Mouse (Mus musculus) forebrain, postnatal 0 days (tissue): ENCODE results near the gene Zxdc. TPM values are rescaled to one million over a fixed set of nuclear protein-coding genes. Genes with fewer than 3 reads are reported as not detected.

Source experiments
- ATAC-seq: fragments of 200-750 bp; cut with Nextera tagmentation; 2 replicates; pipeline ENCODE4 v1.8.0; 2017; ENCODE audit warnings: mild to moderate bottlenecking, moderate library complexity
- DNase-seq: peaks from one replicate; pipeline ENCODE4 v3.0.0-alpha.2; 2015
- H3K27ac ChIP-seq: fragments of 300-500 bp; sonication (generic); 2 replicates; pipeline ENCODE4 v1.5.1; 2014; ENCODE audit warnings: low read depth, mild to moderate bottlenecking, antibody characterized with exemption, low read length, moderate library complexity, mixed read lengths
- H3K27me3 ChIP-seq: fragments of 300-500 bp; sonication (generic); 2 replicates; pipeline ENCODE4 v1.6.1; 2014; ENCODE audit warnings: mild to moderate bottlenecking, low read length, mixed read lengths; ENCODE audit not compliant: insufficient read depth
- H3K36me3 ChIP-seq: fragments of 300-500 bp; sonication (generic); 2 replicates; pipeline ENCODE4 v1.6.1; 2014; ENCODE audit warnings: mild to moderate bottlenecking, moderate library complexity; ENCODE audit not compliant: insufficient read depth
- H3K4me1 ChIP-seq: fragments of 300-500 bp; sonication (generic); 2 replicates; pipeline ENCODE4 v1.6.1; 2014; ENCODE audit warnings: antibody characterized with exemption; ENCODE audit not compliant: insufficient read depth
- H3K4me2 ChIP-seq: fragments of 300-500 bp; sonication (generic); 2 replicates; pipeline ENCODE4 v1.6.1; 2014; ENCODE audit warnings: low read depth, mild to moderate bottlenecking, moderate library complexity
- H3K4me3 ChIP-seq: fragments of 300-500 bp; sonication (generic); 2 replicates; pipeline ENCODE4 v1.5.1; 2014; ENCODE audit warnings: low read depth, low read length, mixed read lengths
- H3K9ac ChIP-seq: fragments of 300-500 bp; sonication (generic); 2 replicates; pipeline ENCODE4 v1.6.1; 2014; ENCODE audit warnings: mild to moderate bottlenecking
- H3K9me3 ChIP-seq: fragments of 300-500 bp; sonication (generic); 2 replicates; pipeline ENCODE4 v1.6.1; 2016; ENCODE audit warnings: low read length
- CTCF ChIP-seq: sonication (generic); IDR thresholded peaks from 2 replicates; pipeline ENCODE4 v1.5.1; 2016; ENCODE audit warnings: antibody characterized with exemption, control low read depth, low read depth
- WGBS: fragments of 180-500 bp; shearing (Covaris S2); extraction: QIAGEN DNeasy Blood & Tissue Kit; methylation state at CpG from one replicate; pipeline ENCODE4 v1.1.7; 2014; 5-methylcytosine and 5-hydroxymethylcytosine counted together
- polyA plus RNA-seq: library from polyadenylated mRNA; unstranded; fragments of >200 nt; fragmentation: Nextera tagmentation; extraction: Ambion mirVana; gene quantifications from 2 replicates; pipeline ENCODE4 v1.2.1, GENCODE M21; 2015
- total RNA-seq: library from RNA; depleted of rRNA; stranded (reverse); fragments of >200 nt; gene quantifications from 2 replicates; pipeline ENCODE4 v1.2.3, GENCODE M21; 2014; rRNA removed

Zxdc gene
- total RNA-seq (29.0 and 33.6 TPM in 2 replicates), polyA plus RNA-seq (6.0 and 7.7 TPM in 2 replicates)

GRCm38 (mm10) chr6:90368976-90369724 is at the start of gene Zxdc:
Zxdc (plus strand) TSS chr6:90369492.
- H3K9me3 ChIP-seq, result no peaks in the 10 kb centered on the region
- peak; percentile 98 for ATAC-seq
- H3K27ac ChIP-seq, result peak within 1 kb of the TSS; percentile 89
- peak within 1 kb of the TSS; percentile 86 for H3K9ac ChIP-seq
- peaks cover 21% of the 10 kb centered on the region for H3K4me1 ChIP-seq
- 8% methylated on average over 41 of the region's 41 CpGs for whole genome bisulfite sequencing
- H3K4me3 ChIP-seq, result peak within 1 kb of the TSS; percentile 91
- H3K36me3 ChIP-seq, result peaks cover 13% of the 10 kb centered on the region
- H3K27me3 ChIP-seq, result no peaks in the 10 kb centered on the region
- TF ChIP-seq CTCF, result no peak
- peak within 1 kb of the TSS; percentile 98 for H3K4me2 ChIP-seq
- DNase-seq, result peak; percentile 99

GRCm38 (mm10) chr6:90320429-90320828 is 48.9 kb upstream of the Zxdc start:
- no peak overlapping the region for H3K4me2 ChIP-seq
- no peak overlapping the region for H3K27ac ChIP-seq
- ATAC-seq, result no peak
- H3K36me3 ChIP-seq, result no peaks in the 10 kb centered on the region
- no peaks in the 10 kb centered on the region for H3K27me3 ChIP-seq
- no peaks in the 10 kb centered on the region for H3K9me3 ChIP-seq
- H3K4me1 ChIP-seq, result no peaks in the 10 kb centered on the region
- DNase-seq, result no peak
- TF ChIP-seq CTCF, result no peak
- H3K9ac ChIP-seq, result no peak overlapping the region
- 84% methylated on average over 5 of the region's 5 CpGs for WGBS
- no peak overlapping the region for H3K4me3 ChIP-seq

DNA sequence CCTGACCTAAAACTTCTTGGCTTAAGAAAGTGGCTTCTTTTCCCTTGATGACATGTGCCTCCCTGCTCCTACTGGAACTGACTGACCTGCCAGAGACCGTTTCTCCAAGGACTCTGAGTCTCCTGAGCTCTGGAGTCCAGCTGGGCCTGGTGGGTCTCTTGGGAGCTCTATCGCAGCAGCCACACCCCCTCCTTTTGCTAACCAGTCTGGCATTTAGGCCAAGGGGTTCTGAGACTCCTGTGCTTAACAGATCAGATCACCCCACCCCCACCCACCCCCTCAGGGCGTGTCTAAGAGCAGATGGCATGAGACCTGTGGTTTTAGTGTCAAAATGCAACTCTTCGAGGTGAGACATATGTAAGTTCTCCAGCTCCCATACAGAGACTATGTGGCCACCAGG is 47.5 kb upstream of the Zxdc start:
- H3K9ac ChIP-seq, result no peak overlapping the region
- H3K27ac ChIP-seq, result no peak overlapping the region
- WGBS, result 52% methylated on average over 4 of the region's 4 CpGs
- no peak overlapping the region for H3K4me3 ChIP-seq
- H3K27me3 ChIP-seq, result no peaks in the 10 kb centered on the region; the same call in 1 of the 2 replicates
- H3K36me3 ChIP-seq, result no peaks in the 10 kb centered on the region
- no peak for DNase-seq
- H3K4me1 ChIP-seq, result no peaks in the 10 kb centered on the region
- no peak for TF ChIP-seq CTCF
- ATAC-seq, result no peak
- H3K4me2 ChIP-seq, result no peak overlapping the region
- H3K9me3 ChIP-seq, result no peaks in the 10 kb centered on the region

DNA sequence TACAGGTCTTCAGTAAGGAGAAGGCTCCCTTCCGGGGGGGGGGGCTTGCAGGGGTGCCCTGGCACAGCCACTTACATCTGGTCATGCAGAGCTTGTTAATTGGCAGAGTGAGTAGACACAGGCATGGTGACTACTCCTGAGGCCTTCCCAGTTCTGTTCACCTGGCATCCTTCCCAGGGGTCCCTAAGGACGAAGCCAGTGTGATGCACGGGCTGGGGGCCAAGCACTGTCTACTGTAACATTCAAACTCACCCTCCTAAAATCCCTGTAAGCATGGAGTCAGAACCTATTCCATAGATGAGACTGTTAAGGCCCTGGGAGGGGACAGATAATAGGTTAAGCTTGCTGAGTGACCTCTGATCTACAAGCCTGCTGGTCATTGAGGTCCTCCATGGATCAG is 45.3 kb upstream of the Zxdc start:
- H3K4me1 ChIP-seq, result no peaks in the 10 kb centered on the region
- no peak overlapping the region for H3K27ac ChIP-seq
- no peaks in the 10 kb centered on the region; the same call in 1 of the 2 replicates for H3K27me3 ChIP-seq
- ATAC-seq (no peak), DNase-seq (no peak)
- no peaks in the 10 kb centered on the region for H3K9me3 ChIP-seq
- H3K4me2 ChIP-seq, result no peak overlapping the region
- no peaks in the 10 kb centered on the region for H3K36me3 ChIP-seq
- no peak overlapping the region for H3K9ac ChIP-seq
- no peak overlapping the region for H3K4me3 ChIP-seq
- WGBS, result 42% methylated on average over 3 of the region's 3 CpGs
- TF ChIP-seq CTCF, result no peak

GRCm38 (mm10) chr6:90324463-90324862 is 44.8 kb upstream of the Zxdc start:
- Histone ChIP-seq H3K4me1 (no peaks in the 10 kb centered on the region), H3K27ac (no peak overlapping the region), H3K36me3 (no peaks in the 10 kb centered on the region), H3K9me3 (no peaks in the 10 kb centered on the region), H3K9ac (no peak overlapping the region), H3K27me3 (no peaks in the 10 kb centered on the region; the same call in 1 of the 2 replicates), H3K4me2 (no peak overlapping the region), H3K4me3 (no peak overlapping the region)
- WGBS, result 70% methylated on average over 3 of the region's 3 CpGs
- DNase-seq, result no peak
- TF ChIP-seq CTCF, result no peak
- ATAC-seq, result no peak

DNA sequence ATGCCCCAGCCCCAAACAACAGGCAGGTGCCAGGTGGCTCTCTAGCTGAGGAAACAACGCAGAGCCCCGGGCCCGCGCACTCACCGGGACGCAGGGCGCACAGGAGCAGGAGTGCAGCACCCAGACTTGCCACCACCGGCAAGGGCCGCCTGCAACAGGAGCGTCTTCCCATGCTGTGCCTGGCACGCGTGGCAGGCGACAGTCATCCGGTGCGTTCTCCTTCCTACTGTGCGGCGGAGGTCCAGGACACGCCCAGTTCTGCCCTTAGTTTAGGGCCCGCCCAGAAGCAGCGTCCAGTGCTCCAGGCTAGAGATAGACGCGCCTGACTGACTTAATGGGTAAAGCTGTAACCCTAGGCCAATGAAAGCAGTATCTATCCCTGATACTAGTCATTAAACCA is 44.3 kb upstream of the Zxdc start, which contains the start of gene Chst13:
Chst13 (minus strand) TSS at position 195 of the 400 bp plus-strand sequence.
- DNase-seq (no peak), ATAC-seq (no peak)
- Histone ChIP-seq H3K4me1 (no peaks in the 10 kb centered on the region), H3K27ac (no peak within 1 kb of the TSS), H3K4me3 (no peak within 1 kb of the TSS), H3K36me3 (no peaks in the 10 kb centered on the region), H3K27me3 (no peaks in the 10 kb centered on the region; the same call in 1 of the 2 replicates), H3K9ac (no peak within 1 kb of the TSS), H3K9me3 (no peaks in the 10 kb centered on the region), H3K4me2 (peak within 1 kb of the TSS; percentile 29; the same call in 1 of the 2 replicates)
- WGBS, result 8% methylated on average over 22 of the region's 22 CpGs
- TF ChIP-seq CTCF, result no peak

GRCm38 (mm10) chr6:90327670-90328069 is 41.6 kb upstream of the Zxdc start:
- H3K4me3 ChIP-seq, result no peak overlapping the region
- no peaks in the 10 kb centered on the region for H3K9me3 ChIP-seq
- H3K36me3 ChIP-seq, result no peaks in the 10 kb centered on the region
- TF ChIP-seq CTCF, result peak; percentile 70
- no peak overlapping the region for H3K4me2 ChIP-seq
- DNase-seq (peak; percentile 27), ATAC-seq (no peak)
- no peaks in the 10 kb centered on the region for H3K4me1 ChIP-seq
- no peak overlapping the region for H3K9ac ChIP-seq
- WGBS, result 15% methylated on average over 6 of the region's 6 CpGs
- H3K27ac ChIP-seq, result no peak overlapping the region
- H3K27me3 ChIP-seq, result no peaks in the 10 kb centered on the region; the same call in 1 of the 2 replicates
